Mouse (Mus musculus): ENCODE measurements at regions not wholly inside any gene's neighbourhood (a gene's known extent, or its start where the extent isn't known, plus 50 kb on each side); places are given as distances from the start of the nearest gene placed in this dataset.

DNA sequence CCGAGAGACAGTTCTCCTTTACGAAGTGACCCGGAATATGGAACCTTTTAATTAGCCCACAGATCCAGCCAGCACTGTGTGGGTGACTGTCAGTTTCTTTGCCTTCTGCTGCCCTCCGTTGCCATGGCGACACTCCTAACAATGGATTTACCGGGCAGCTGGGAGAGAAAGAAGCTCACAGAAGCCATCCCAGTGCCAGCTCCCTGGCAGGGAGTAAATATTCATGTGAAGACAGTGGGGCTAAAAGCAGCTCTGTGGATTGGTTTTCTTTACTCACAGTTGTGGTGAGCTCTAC lies 131.3 kb downstream of the Med10 start:
- TF ChIP-seq CTCF (IDR thresholded peaks at IDR 0.05): no peak
- TF ChIP-seq EP300 (IDR thresholded peaks at IDR 0.05): no peak

All from lung, postnatal 0 days (tissue).